Mouse (Mus musculus) liver, postnatal 0 days (tissue): ENCODE measurements at regions not wholly inside any gene's neighbourhood (a gene's known extent, or its start where the extent isn't known, plus 50 kb on each side); places are given as distances from the start of the nearest gene placed in this dataset.

ENCODE experiments used
- ATAC-seq: fragments of 200-750 bp; cut with Nextera tagmentation; 2 replicates; pipeline ENCODE4 v1.8.0; 2017; ENCODE audit warnings: mild to moderate bottlenecking, moderate library complexity
- DNase-seq: peaks from one replicate; pipeline ENCODE4 v3.0.0-alpha.2; 2016
- H3K27ac ChIP-seq: fragments of 300-500 bp; sonication (generic); 2 replicates; pipeline ENCODE4 v1.5.1; 2014; ENCODE audit warnings: antibody characterized with exemption, moderate library complexity, mild to moderate bottlenecking, low read depth
- H3K27me3 ChIP-seq: fragments of 300-500 bp; sonication (generic); 2 replicates; pipeline ENCODE4 v1.6.1; 2014; ENCODE audit warnings: low read length, control low read depth, mixed read lengths; ENCODE audit not compliant: insufficient read depth
- H3K36me3 ChIP-seq: fragments of 300-500 bp; sonication (generic); replicated peaks from 2 replicates; pipeline ENCODE4 v1.6.1; 2014; ENCODE audit warnings: mild to moderate bottlenecking, control low read depth, low read length, moderate library complexity, mixed read lengths; ENCODE audit not compliant: insufficient read depth
- H3K4me1 ChIP-seq: fragments of 300-500 bp; sonication (generic); 2 replicates; pipeline ENCODE4 v1.6.1; 2014; ENCODE audit warnings: antibody characterized with exemption, mild to moderate bottlenecking, control low read depth; ENCODE audit not compliant: insufficient read depth
- H3K4me2 ChIP-seq: fragments of 300-500 bp; sonication (generic); 2 replicates; pipeline ENCODE4 v1.6.1; 2014; ENCODE audit warnings: low read depth, mild to moderate bottlenecking, low read length, moderate library complexity, mixed read lengths
- H3K4me3 ChIP-seq: fragments of 300-500 bp; sonication (generic); 2 replicates; pipeline ENCODE4 v1.5.1; 2014; ENCODE audit warnings: low read depth, low read length
- H3K9ac ChIP-seq: fragments of 300-500 bp; sonication (generic); replicated peaks from 2 replicates; pipeline ENCODE4 v1.6.1; 2014; ENCODE audit warnings: mild to moderate bottlenecking, moderate library complexity
- H3K9me3 ChIP-seq: fragments of 300-500 bp; sonication (generic); 2 replicates; pipeline ENCODE4 v1.6.1; 2016; ENCODE audit warnings: mild to moderate bottlenecking, control low read depth, low read length, mixed read lengths
- CTCF ChIP-seq: sonication (generic); IDR thresholded peaks from 2 replicates; pipeline ENCODE4 v1.5.1; 2016; ENCODE audit warnings: antibody characterized with exemption, low read depth
- EP300 ChIP-seq: IDR thresholded peaks from 2 replicates; pipeline ENCODE4 v1.6.1; 2016; ENCODE audit warnings: antibody characterized with exemption, low read depth, mild to moderate bottlenecking
- WGBS: fragments of 180-500 bp; shearing (Covaris S2); extraction: QIAGEN DNeasy Blood & Tissue Kit; methylation state at CpG from one replicate; pipeline ENCODE4 v1.1.7; 2014; ENCODE audit not compliant: insufficient replicate concordance; 5-methylcytosine and 5-hydroxymethylcytosine counted together

GRCm38 (mm10) chr12:70686337-70686736 lies 139.0 kb upstream of the Frmd6 start:
- no peak overlapping the region for H3K4me2 ChIP-seq
- no peaks in the 10 kb centered on the region for H3K36me3 ChIP-seq
- no peak overlapping the region for H3K27ac ChIP-seq
- no peak overlapping the region for H3K9ac ChIP-seq
- DNase-seq (no peak), ATAC-seq (no peak)
- H3K9me3 ChIP-seq = no peaks in the 10 kb centered on the region
- WGBS = 87% methylated on average over 10 of the region's 10 CpGs
- no peak for TF ChIP-seq EP300
- TF ChIP-seq CTCF = no peak
- H3K4me3 ChIP-seq = no peak overlapping the region
- no peaks in the 10 kb centered on the region for H3K4me1 ChIP-seq
- H3K27me3 ChIP-seq = no peaks in the 10 kb centered on the region

- DNase-seq (no peak), ATAC-seq (no peak)
- no peaks in the 10 kb centered on the region for H3K9me3 ChIP-seq
- H3K36me3 ChIP-seq = no peaks in the 10 kb centered on the region
- no peaks in the 10 kb centered on the region for H3K27me3 ChIP-seq
- TF ChIP-seq EP300 (no peak), CTCF (no peak)
- H3K27ac ChIP-seq = no peak overlapping the region
- 77% methylated on average over 12 of the region's 12 CpGs for WGBS
- H3K9ac ChIP-seq = no peak overlapping the region
- no peak overlapping the region for H3K4me2 ChIP-seq
- H3K4me1 ChIP-seq = no peaks in the 10 kb centered on the region
- H3K4me3 ChIP-seq = no peak overlapping the region
Observed at GRCm38 (mm10) chr12:70686971-70687370, 138.3 kb upstream of the Frmd6 start.

- Histone ChIP-seq H3K9me3 (no peaks in the 10 kb centered on the region), H3K27ac (no peak overlapping the region), H3K4me2 (no peak overlapping the region), H3K4me1 (no peaks in the 10 kb centered on the region), H3K9ac (no peak overlapping the region), H3K36me3 (no peaks in the 10 kb centered on the region), H3K27me3 (no peaks in the 10 kb centered on the region), H3K4me3 (no peak overlapping the region)
- ATAC-seq = no peak
- no peak for TF ChIP-seq EP300
- TF ChIP-seq CTCF = no peak
- 71% methylated on average over 5 of the region's 5 CpGs for WGBS
- DNase-seq = no peak
Observed at GRCm38 (mm10) chr12:70695162-70695561, 130.2 kb upstream of the Frmd6 start.

GRCm38 (mm10) chr12:70696256-70696655 lies 129.1 kb upstream of the Frmd6 start:
- H3K27ac ChIP-seq = no peak overlapping the region
- TF ChIP-seq CTCF (no peak), EP300 (no peak)
- no peaks in the 10 kb centered on the region for H3K36me3 ChIP-seq
- no peaks in the 10 kb centered on the region for H3K27me3 ChIP-seq
- H3K4me2 ChIP-seq = no peak overlapping the region
- WGBS = 68% methylated on average over 6 of the region's 6 CpGs
- no peak overlapping the region for H3K4me3 ChIP-seq
- no peaks in the 10 kb centered on the region for H3K9me3 ChIP-seq
- H3K4me1 ChIP-seq = 0 out of 2 replicates have a peak, but pooled peaks cover 4% of the 10 kb centered on the region
- ATAC-seq (no peak), DNase-seq (no peak)
- H3K9ac ChIP-seq = no peak overlapping the region

- H3K27me3 ChIP-seq = no peaks in the 10 kb centered on the region
- H3K36me3 ChIP-seq = no peaks in the 10 kb centered on the region
- no peak overlapping the region for H3K27ac ChIP-seq
- no peak overlapping the region for H3K4me2 ChIP-seq
- TF ChIP-seq CTCF (no peak), EP300 (no peak)
- ATAC-seq (no peak), DNase-seq (no peak)
- no peaks in the 10 kb centered on the region for H3K9me3 ChIP-seq
- H3K9ac ChIP-seq = no peak overlapping the region
- 54% methylated on average over 6 of the region's 6 CpGs for WGBS
- H3K4me1 ChIP-seq = 0 out of 2 replicates have a peak, but pooled peaks cover 4% of the 10 kb centered on the region
- H3K4me3 ChIP-seq = no peak overlapping the region
Observed at GRCm38 (mm10) chr12:70698466-70698865, 126.8 kb upstream of the Frmd6 start.

- Histone ChIP-seq H3K9me3 (no peaks in the 10 kb centered on the region), H3K27me3 (no peaks in the 10 kb centered on the region), H3K27ac (no peak overlapping the region), H3K9ac (no peak overlapping the region), H3K4me1 (peaks cover 10% of the 10 kb centered on the region; the same call in 1 of the 2 replicates), H3K4me3 (no peak overlapping the region), H3K4me2 (no peak overlapping the region), H3K36me3 (no peaks in the 10 kb centered on the region)
- WGBS = 61% methylated on average over 5 of the region's 5 CpGs
- DNase-seq (no peak), ATAC-seq (no peak)
- no peak for TF ChIP-seq EP300
- TF ChIP-seq CTCF = no peak
Observed at GRCm38 (mm10) chr12:70702473-70702872, 122.8 kb upstream of the Frmd6 start.
